Mouse (Mus musculus) kidney, postnatal 0 days (tissue): ENCODE measurements around the gene Rce1. TPM values are rescaled to one million over a fixed set of nuclear protein-coding genes. Genes with fewer than 3 reads are reported as not detected.
"Not testable (repeated sequence)": the region's sequence is repeated elsewhere in the genome, so short reads cannot be mapped to it uniquely, and the experiment has no call there.

Experiments
- ATAC-seq: fragments of 200-750 bp; cut with Nextera tagmentation; replicated peaks from 2 replicates; pipeline ENCODE4 v1.8.0; 2017; ENCODE audit warnings: low read depth, moderate number of reproducible peaks, moderate TSS enrichment, moderate library complexity; ENCODE audit not compliant: low FRiP score
- DNase-seq: peaks from one replicate; pipeline ENCODE4 v3.0.0-alpha.2; 2016; ENCODE audit warnings: low spot score
- H3K27ac ChIP-seq: fragments of 300-500 bp; sonication (generic); 2 replicates; pipeline ENCODE4 v1.5.1; 2014; ENCODE audit warnings: mild to moderate bottlenecking
- H3K27me3 ChIP-seq: fragments of 300-500 bp; sonication (generic); 2 replicates; pipeline ENCODE4 v1.6.1; 2014; ENCODE audit warnings: low read length, mixed read lengths; ENCODE audit not compliant: insufficient read depth
- H3K36me3 ChIP-seq: fragments of 300-500 bp; sonication (generic); 2 replicates; pipeline ENCODE4 v1.6.1; 2014; ENCODE audit warnings: low read length, mixed read lengths; ENCODE audit not compliant: insufficient read depth
- H3K4me1 ChIP-seq: fragments of 300-500 bp; sonication (generic); replicated peaks from 2 replicates; pipeline ENCODE4 v1.6.1; 2014; ENCODE audit warnings: antibody characterized with exemption, low read length, mixed read lengths; ENCODE audit not compliant: insufficient read depth
- H3K4me2 ChIP-seq: fragments of 300-500 bp; sonication (generic); 2 replicates; pipeline ENCODE4 v1.6.1; 2014; ENCODE audit warnings: mild to moderate bottlenecking, low read length, moderate library complexity, mixed read lengths
- H3K4me3 ChIP-seq: fragments of 300-500 bp; sonication (generic); replicated peaks from 2 replicates; pipeline ENCODE4 v1.5.1; 2014; ENCODE audit warnings: low read depth, low read length
- H3K9ac ChIP-seq: fragments of 300-500 bp; sonication (generic); 2 replicates; pipeline ENCODE4 v1.6.1; 2014; ENCODE audit warnings: low read depth, low read length
- H3K9me3 ChIP-seq: fragments of 300-500 bp; sonication (generic); replicated peaks from 2 replicates; pipeline ENCODE4 v1.6.1; 2016; ENCODE audit warnings: low read length, inconsistent platforms, mixed read lengths
- CTCF ChIP-seq: IDR thresholded peaks from 2 replicates; pipeline ENCODE4 v1.5.1; 2016; ENCODE audit warnings: antibody characterized with exemption, low read depth, mild to moderate bottlenecking, moderate library complexity
- WGBS: fragments of 180-500 bp; shearing (Covaris S2); extraction: QIAGEN DNeasy Blood & Tissue Kit; methylation state at CpG from one replicate; pipeline ENCODE4 v1.1.7; 2014; 5-methylcytosine and 5-hydroxymethylcytosine counted together
- polyA plus RNA-seq: library from polyadenylated mRNA; unstranded; fragments of >200 nt; fragmentation: Nextera tagmentation; extraction: Ambion mirVana; gene quantifications from 2 replicates; pipeline ENCODE4 v1.2.1, GENCODE M21; 2015

Gene Rce1
- polyA plus RNA-seq, 1 experiment from 2014 or later, result 65.1 TPM

DNA sequence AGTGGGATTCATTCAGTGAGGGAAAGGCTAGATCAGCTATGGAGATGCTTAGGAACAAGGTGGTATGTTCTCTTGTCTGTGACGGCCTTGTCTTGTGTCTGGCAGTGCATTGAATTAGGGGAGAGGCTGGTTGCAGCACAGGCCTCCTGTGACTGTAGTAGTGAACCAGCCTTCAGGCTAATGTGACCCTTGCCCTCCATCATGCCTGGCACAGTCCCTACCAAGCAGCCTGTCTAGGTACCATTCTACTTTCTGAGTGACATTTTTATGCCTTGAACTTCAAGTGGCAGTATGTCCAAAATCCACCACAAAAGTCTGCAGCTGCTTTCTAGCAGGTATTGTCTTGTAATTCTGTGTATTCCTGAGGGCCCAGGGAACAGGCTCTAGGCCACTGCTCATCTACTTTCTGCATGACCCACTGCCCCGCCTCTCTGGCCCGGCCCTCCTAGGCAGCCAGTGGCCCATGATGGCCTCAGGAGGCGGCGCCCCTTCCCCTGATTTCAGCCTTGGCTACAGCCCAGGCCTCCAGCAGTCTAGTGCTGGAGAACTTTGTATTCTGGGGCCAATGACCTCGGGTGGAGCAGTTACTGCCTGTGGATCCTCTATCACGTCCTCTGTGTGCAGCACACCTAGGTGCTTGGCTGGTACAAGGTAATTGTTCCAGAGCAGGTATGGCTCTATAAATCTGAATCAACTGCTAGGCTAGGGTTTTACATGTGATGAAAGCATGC lies 31.5 kb downstream of the Rce1 start:
- no peaks in the 10 kb centered on the region for H3K36me3 ChIP-seq
- 34% methylated on average over 7 of the region's 7 CpGs for WGBS
- no peak overlapping the region for H3K4me2 ChIP-seq
- no peak overlapping the region for H3K9ac ChIP-seq
- peak; percentile 69 for ATAC-seq
- no peaks in the 10 kb centered on the region for H3K4me1 ChIP-seq
- no peak overlapping the region for H3K4me3 ChIP-seq
- no peak for TF ChIP-seq CTCF
- 0 out of 2 replicates have a peak overlapping the region, but pooled peaks have one; percentile 36 for H3K27ac ChIP-seq
- H3K9me3 ChIP-seq, result no peaks in the 10 kb centered on the region
- no peaks in the 10 kb centered on the region for H3K27me3 ChIP-seq
- DNase-seq, result no peak

DNA sequence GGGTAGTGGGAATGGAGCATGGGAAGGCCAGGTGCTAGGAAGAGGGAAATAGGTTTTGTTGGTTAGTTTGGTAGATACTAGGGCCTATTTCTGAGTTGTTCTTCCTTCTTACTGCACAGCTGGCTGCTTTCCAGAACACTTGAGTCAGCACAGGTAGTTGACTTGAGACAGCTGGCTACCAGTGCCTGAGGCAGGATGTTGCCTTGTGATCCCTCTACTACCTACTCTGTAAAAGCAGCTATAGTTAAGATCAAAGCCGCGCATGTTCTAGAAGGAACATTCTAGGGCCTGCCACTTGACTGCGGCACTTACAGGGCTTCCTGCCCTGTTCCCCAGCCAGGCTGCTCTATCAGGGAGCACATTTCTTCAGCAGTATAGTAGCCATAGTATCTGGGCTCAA lies 35.4 kb downstream of the Rce1 start:
- no peak for DNase-seq
- Histone ChIP-seq H3K27me3 (no peaks in the 10 kb centered on the region), H3K27ac (no peak overlapping the region), H3K4me2 (no peak overlapping the region), H3K36me3 (no peaks in the 10 kb centered on the region), H3K9ac (no peak overlapping the region), H3K4me3 (no peak overlapping the region), H3K9me3 (no peaks in the 10 kb centered on the region), H3K4me1 (no peaks in the 10 kb centered on the region)
- TF ChIP-seq CTCF, result no peak
- WGBS, result 76% methylated on average over 3 of the region's 3 CpGs
- no peak for ATAC-seq

DNA sequence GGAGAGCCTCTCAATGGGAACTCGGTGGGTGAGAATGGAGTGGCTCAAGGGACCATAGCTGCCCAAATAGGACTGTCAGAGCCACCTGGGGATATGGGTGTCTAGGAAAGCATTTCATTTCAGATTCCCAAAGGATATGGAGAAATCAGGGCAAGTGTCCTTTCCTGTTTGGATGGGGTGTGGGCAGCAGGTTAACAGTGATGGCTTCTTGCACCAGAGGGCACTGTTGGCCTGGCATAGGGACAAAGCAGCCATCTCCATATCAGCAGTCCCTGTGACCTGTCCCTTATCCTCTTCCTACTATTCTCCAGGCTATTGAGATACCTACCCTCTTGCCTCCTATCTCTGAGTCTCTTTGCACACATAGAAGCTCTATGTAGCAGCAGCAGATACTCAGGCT lies 36.4 kb downstream of the Rce1 start:
- Histone ChIP-seq H3K4me2 (no peak overlapping the region), H3K4me3 (no peak overlapping the region), H3K9ac (no peak overlapping the region), H3K4me1 (no peaks in the 10 kb centered on the region), H3K36me3 (no peaks in the 10 kb centered on the region), H3K9me3 (no peaks in the 10 kb centered on the region), H3K27me3 (no peaks in the 10 kb centered on the region), H3K27ac (no peak overlapping the region)
- 76% methylated on average over 1 of the region's 1 CpGs for WGBS
- DNase-seq, result peak; percentile 37
- peak; percentile 59 for TF ChIP-seq CTCF
- ATAC-seq, result no peak

DNA sequence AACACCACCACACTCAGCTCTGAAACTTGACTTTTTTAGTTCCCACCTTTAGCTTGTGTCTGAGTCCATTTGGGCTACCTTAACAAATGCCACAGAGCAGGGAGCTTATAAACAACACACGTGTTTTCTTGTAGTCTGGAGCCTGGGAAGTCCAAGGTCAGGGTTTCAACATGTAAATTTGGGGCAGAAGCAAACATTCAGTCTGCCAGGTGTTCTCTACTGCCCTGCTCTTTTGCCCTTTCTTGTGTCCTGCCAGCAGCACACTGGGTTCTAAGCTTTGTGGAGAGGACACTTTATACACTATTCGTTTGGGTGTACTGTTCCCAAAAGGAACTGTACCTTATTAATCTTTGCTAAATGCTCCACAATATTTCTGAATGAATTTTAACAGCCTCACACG lies 37.0 kb downstream of the Rce1 start:
- Histone ChIP-seq H3K27ac (no peak overlapping the region), H3K4me2 (no peak overlapping the region), H3K4me1 (no peaks in the 10 kb centered on the region), H3K4me3 (no peak overlapping the region), H3K27me3 (no peaks in the 10 kb centered on the region), H3K9ac (no peak overlapping the region), H3K9me3 (no peaks in the 10 kb centered on the region), H3K36me3 (no peaks in the 10 kb centered on the region)
- TF ChIP-seq CTCF, result no peak
- ATAC-seq (no peak), DNase-seq (no peak)
- WGBS, result 70% methylated on average over 3 of the region's 3 CpGs

DNA sequence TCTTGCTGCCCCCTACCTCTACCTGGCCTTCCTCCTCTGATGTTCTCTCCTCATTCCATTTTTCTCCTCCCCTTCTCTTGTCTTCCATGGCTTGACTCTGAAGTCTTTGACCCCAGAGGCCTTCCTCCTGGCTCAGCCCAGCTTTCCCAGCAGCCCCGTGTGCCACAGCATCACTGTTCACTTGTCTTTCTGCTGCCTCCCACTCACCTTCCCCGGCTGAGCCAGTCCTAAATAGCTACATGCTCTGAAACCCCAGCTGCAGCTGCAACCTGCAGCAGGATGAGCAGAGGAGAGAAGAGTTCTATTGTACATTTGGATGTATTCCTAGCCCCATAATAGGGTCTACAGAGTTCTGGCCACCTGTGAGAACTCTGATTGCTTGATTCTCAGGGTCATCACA lies 38.0 kb downstream of the Rce1 start:
- 39% methylated on average over 2 of the region's 2 CpGs for WGBS
- H3K4me2 ChIP-seq, result no peak overlapping the region
- TF ChIP-seq CTCF, result no peak
- H3K4me3 ChIP-seq, result no peak overlapping the region
- DNase-seq (no peak), ATAC-seq (no peak)
- no peaks in the 10 kb centered on the region for H3K9me3 ChIP-seq
- H3K9ac ChIP-seq, result no peak overlapping the region
- no peaks in the 10 kb centered on the region for H3K36me3 ChIP-seq
- H3K27ac ChIP-seq, result no peak overlapping the region
- H3K4me1 ChIP-seq, result no peaks in the 10 kb centered on the region
- no peaks in the 10 kb centered on the region for H3K27me3 ChIP-seq

DNA sequence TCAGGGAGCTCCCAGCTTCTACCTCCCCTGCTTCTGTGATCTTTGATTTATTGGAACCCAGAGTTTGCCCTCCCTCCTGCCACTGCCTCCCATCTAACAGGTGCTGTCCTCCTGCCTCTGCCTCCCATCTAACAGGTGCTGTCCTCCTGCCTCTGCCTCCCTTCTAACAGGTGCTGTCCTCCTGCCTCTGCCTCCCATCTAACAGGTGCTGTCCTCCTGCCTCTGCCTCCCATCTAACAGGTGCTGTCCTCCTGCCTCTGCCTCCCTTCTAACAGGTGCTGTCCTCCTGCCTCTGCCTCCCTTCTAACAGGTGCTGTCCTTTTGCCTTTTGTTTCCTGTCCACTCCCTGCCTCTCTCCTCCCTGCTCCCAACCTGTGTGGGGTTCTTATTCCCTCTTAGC lies 38.7 kb downstream of the Rce1 start:
- H3K4me3 ChIP-seq, ATAC-seq, H3K4me2 ChIP-seq, H3K27ac ChIP-seq, H3K9me3 ChIP-seq, DNase-seq, H3K36me3 ChIP-seq, H3K27me3 ChIP-seq, H3K9ac ChIP-seq, H3K4me1 ChIP-seq: not testable (repeated sequence)

DNA sequence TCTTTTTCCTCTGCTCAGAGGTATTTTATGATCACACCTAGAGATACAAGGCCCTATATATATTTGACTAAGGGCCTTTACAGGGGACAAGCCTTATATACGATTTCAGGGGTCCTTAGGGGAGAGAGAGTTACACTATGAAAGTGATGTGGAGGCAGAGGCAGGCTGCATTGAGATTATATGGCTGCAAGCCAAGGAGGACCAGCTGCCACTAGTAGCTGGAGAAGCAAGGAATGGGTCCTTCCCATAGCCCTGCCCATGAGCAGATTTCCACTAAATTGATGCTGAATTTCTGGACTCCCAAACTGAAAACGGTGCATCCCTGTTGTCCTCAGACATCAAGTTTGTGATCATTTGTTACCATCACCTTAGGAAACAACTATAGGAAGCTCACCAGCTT lies 41.6 kb downstream of the Rce1 start:
- no peaks in the 10 kb centered on the region for H3K9me3 ChIP-seq
- DNase-seq, result no peak
- H3K4me3 ChIP-seq, result no peak overlapping the region
- no peaks in the 10 kb centered on the region for H3K27me3 ChIP-seq
- no peak for TF ChIP-seq CTCF
- H3K4me2 ChIP-seq, result no peak overlapping the region
- WGBS, result 64% methylated on average over 2 of the region's 2 CpGs
- H3K4me1 ChIP-seq, result no peaks in the 10 kb centered on the region
- no peak overlapping the region for H3K27ac ChIP-seq
- ATAC-seq, result no peak
- H3K9ac ChIP-seq, result no peak overlapping the region
- H3K36me3 ChIP-seq, result no peaks in the 10 kb centered on the region
